Mouse (Mus musculus) CD4-positive, CD25-positive, alpha-beta regulatory T cell, adult 2 months (primary cell): ENCODE data around the gene Hist2h2bb.

Experiments
- DNase-seq: peaks from one replicate; pipeline ENCODE4 v3.0.0-alpha.2; 2012; ENCODE audit warnings: low read depth, low spot score

Gene Hist2h2bb

GRCm38 (mm10) chr3:96300706-96301529 is 31.4 kb downstream of the Hist2h2bb start:
- no peak for DNase-seq

DNA sequence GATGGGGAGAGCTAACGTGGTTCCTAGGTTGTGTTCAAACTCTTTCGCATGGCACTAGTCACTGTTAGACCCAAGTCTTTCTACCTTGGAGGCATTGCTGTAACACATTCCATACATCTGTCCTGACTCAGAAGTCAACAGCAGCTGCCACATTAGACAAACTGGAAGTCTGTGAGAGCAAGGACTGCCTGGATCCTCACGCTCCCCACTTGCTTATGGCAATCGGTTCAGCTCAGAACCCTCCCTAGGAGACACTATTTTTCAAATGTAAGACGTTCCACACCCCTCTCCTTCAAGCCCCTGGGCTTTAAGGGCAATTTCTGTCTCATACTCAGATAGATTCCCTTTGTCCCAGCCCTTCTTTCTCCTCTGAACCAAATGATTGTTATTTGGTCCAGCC is 32.5 kb downstream of the Hist2h2bb start:
- DNase-seq, result no peak

DNA sequence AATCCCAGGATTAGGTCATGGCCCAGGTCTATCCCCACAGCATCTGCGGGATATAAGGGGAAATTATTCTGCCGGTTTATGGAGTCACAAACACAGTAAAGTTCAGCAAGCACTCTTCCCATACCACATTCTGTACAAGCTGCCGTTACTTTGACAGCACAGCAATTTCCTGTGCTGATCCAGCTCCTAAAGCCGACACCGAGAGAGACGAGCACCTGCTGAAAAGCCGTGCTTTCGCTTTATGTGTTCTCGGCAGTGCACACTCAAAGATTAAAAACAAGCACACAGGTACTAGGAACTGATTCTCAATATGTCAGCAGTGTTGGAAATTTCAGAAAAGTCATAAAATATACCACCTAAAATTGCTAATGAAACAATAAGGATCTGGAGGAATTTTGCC is 37.0 kb downstream of the Hist2h2bb start:
- peak; percentile 49 for DNase-seq

DNA sequence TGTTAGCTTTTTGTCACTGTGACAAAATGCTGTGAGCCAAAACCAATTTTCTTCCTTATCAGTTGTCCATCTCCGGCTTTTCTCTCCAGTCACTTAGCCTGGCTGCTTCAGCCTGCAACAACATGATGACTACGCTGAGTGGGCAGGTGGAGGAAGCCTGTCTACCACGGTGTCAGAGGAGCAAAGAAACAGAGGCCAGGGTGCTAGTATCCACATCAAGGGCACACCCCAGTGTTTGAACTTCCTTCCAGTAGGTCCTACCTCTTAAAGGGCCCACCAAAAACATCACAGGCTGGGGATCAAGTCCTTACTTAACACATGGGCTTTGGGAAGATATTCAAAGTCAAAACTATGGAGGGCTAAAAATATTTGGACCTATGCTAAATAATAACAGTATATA is 39.9 kb downstream of the Hist2h2bb start:
- no peak for DNase-seq

- DNase-seq, result no peak
Measured at GRCm38 (mm10) chr3:96312341-96313098, 43.0 kb downstream of the Hist2h2bb start.
